Mouse (Mus musculus): Measurements from ENCODE around the gene Snx3.

DNA sequence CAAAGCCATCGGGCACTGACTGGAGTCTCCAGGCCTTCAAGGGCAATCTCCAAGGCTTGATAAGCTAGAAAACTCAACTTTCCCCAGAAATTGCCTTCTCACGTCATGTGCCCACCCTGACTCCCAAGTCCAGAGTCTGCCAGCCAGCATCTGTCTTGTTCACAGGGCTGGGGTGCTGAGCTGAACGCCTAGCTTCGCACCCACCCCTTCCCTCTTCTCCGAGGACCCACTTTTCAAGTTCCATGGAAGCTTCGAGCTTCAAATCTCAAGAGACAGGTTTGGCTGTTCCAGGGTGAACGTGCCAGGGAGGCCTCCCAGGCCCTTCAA, 79.1 kb downstream of the Snx3 start:
- TF ChIP-seq CTCF (IDR thresholded peaks at IDR 0.05; ENCODE audit: insufficient read depth, low read length) (no peak), POLR2A (IDR thresholded peaks at IDR 0.05; ENCODE audit: borderline replicate concordance, extremely low read depth, low read depth, low read length) (no peak)
